Mouse (Mus musculus) spleen, adult 2 months (tissue): ENCODE measurements around the gene Npas3.

Source experiments
- CTCF ChIP-seq: fragments of 200-500 bp; IDR thresholded peaks from 2 replicates; pipeline ENCODE4 v1.5.1; 2011; ENCODE audit warnings: mild to moderate bottlenecking, inconsistent platforms; ENCODE audit not compliant: insufficient read depth, insufficient read length, insufficient replicate concordance; ENCODE audit errors: extremely low read depth
- POLR2A ChIP-seq: fragments of 200-500 bp; IDR thresholded peaks from 2 replicates; pipeline ENCODE4 v1.6.1; 2011; ENCODE audit warnings: low read depth, low read length, inconsistent platforms

GRCm38 (mm10) chr12:53407776-53408175, 159.3 kb downstream of the Npas3 start:
- no peak for TF ChIP-seq CTCF
- TF ChIP-seq POLR2A: no peak
